Mouse (Mus musculus) liver, embryonic 15.5 days (tissue): ENCODE data around the gene Ppan. TPM values are rescaled to one million over a fixed set of nuclear protein-coding genes. Genes with fewer than 3 reads are reported as not detected.

Experiments used
- ATAC-seq: fragments of 200-750 bp; cut with Nextera tagmentation; 2 replicates; pipeline ENCODE4 v1.8.0; 2017; ENCODE audit warnings: moderate number of reproducible peaks, mild to moderate bottlenecking, moderate library complexity; ENCODE audit not compliant: insufficient read depth
- H3K27ac ChIP-seq: fragments of 300-500 bp; sonication (generic); replicated peaks from 2 replicates; pipeline ENCODE4 v1.5.1; 2015; ENCODE audit warnings: mild to moderate bottlenecking, inconsistent platforms
- H3K27me3 ChIP-seq: fragments of 300-500 bp; sonication (generic); 2 replicates; pipeline ENCODE4 v1.6.1; 2015; ENCODE audit warnings: mild to moderate bottlenecking, inconsistent platforms
- H3K36me3 ChIP-seq: fragments of 300-500 bp; sonication (generic); replicated peaks from 2 replicates; pipeline ENCODE4 v1.6.1; 2015; ENCODE audit warnings: moderate library complexity, mild to moderate bottlenecking, inconsistent platforms
- H3K4me1 ChIP-seq: fragments of 300-500 bp; sonication (generic); replicated peaks from 2 replicates; pipeline ENCODE4 v1.6.1; 2015; ENCODE audit warnings: inconsistent platforms
- H3K4me2 ChIP-seq: fragments of 300-500 bp; sonication (generic); 2 replicates; pipeline ENCODE4 v1.6.1; 2015; ENCODE audit warnings: moderate library complexity, mild to moderate bottlenecking, inconsistent platforms
- H3K4me3 ChIP-seq: fragments of 300-500 bp; sonication (generic); replicated peaks from 2 replicates; pipeline ENCODE4 v1.5.1; 2015; ENCODE audit warnings: mild to moderate bottlenecking, inconsistent platforms
- H3K9ac ChIP-seq: fragments of 300-500 bp; sonication (generic); 2 replicates; pipeline ENCODE4 v1.6.1; 2015; ENCODE audit warnings: moderate library complexity, mild to moderate bottlenecking, inconsistent platforms
- H3K9me3 ChIP-seq: fragments of 300-500 bp; sonication (generic); replicated peaks from 2 replicates; pipeline ENCODE4 v1.6.1; 2016; ENCODE audit warnings: inconsistent platforms
- WGBS: fragments of 180-500 bp; shearing (Covaris S2); methylation state at CpG from one replicate; pipeline ENCODE4 v1.1.7; 2015; ENCODE audit warnings: mixed read lengths; ENCODE audit not compliant: insufficient replicate concordance; 5-methylcytosine and 5-hydroxymethylcytosine counted together
- polyA plus RNA-seq: library from polyadenylated mRNA; unstranded; fragments of >200 nt; fragmentation: Nextera tagmentation; extraction: Ambion mirVana; gene quantifications from 2 replicates; pipeline ENCODE4 v1.2.1, GENCODE M21; 2015

Ppan gene
- polyA plus RNA-seq, 1 experiment from 2014 or later = 55.0 TPM

- H3K4me3 ChIP-seq = no peak overlapping the region
- no peak overlapping the region for H3K9ac ChIP-seq
- no peak for ATAC-seq
- peaks cover 77% of the 10 kb centered on the region for H3K36me3 ChIP-seq
- H3K4me2 ChIP-seq = no peak overlapping the region
- H3K27me3 ChIP-seq = no peaks in the 10 kb centered on the region
- H3K9me3 ChIP-seq = no peaks in the 10 kb centered on the region
- H3K4me1 ChIP-seq = peaks cover 52% of the 10 kb centered on the region
- H3K27ac ChIP-seq = no peak overlapping the region
- 87% methylated on average over 15 of the region's 15 CpGs for WGBS
These were observed 6.7 kb downstream of the Ppan start for GRCm38 (mm10) chr9:20894629-20895028.

GRCm38 (mm10) chr9:20895382-20895781 lies 7.4 kb downstream of the Ppan start:
- H3K4me3 ChIP-seq = no peak overlapping the region
- peaks cover 70% of the 10 kb centered on the region for H3K36me3 ChIP-seq
- H3K4me2 ChIP-seq = no peak overlapping the region
- no peak overlapping the region for H3K27ac ChIP-seq
- no peak for ATAC-seq
- peaks cover 45% of the 10 kb centered on the region for H3K4me1 ChIP-seq
- no peak overlapping the region for H3K9ac ChIP-seq
- H3K27me3 ChIP-seq = no peaks in the 10 kb centered on the region
- 86% methylated on average over 9 of the region's 9 CpGs for WGBS
- H3K9me3 ChIP-seq = no peaks in the 10 kb centered on the region

- Histone ChIP-seq H3K9ac (peak overlapping the region; percentile 82), H3K4me2 (peak overlapping the region; percentile 78), H3K9me3 (no peaks in the 10 kb centered on the region), H3K27me3 (no peaks in the 10 kb centered on the region), H3K27ac (peak overlapping the region; percentile 71), H3K4me3 (peak overlapping the region; percentile 79), H3K36me3 (peaks cover 44% of the 10 kb centered on the region), H3K4me1 (peaks cover 41% of the 10 kb centered on the region)
- 2% methylated on average over 39 of the region's 39 CpGs for WGBS
- ATAC-seq = peak; percentile 73
These were observed 9.9 kb downstream of the Ppan start for GRCm38 (mm10) chr9:20897736-20898510.

- Histone ChIP-seq H3K9ac (peak within 1 kb of the TSS; percentile 82), H3K9me3 (no peaks in the 10 kb centered on the region), H3K27me3 (no peaks in the 10 kb centered on the region), H3K27ac (peak within 1 kb of the TSS; percentile 71), H3K36me3 (peaks cover 40% of the 10 kb centered on the region), H3K4me2 (peak within 1 kb of the TSS; percentile 78), H3K4me3 (peak within 1 kb of the TSS; percentile 79), H3K4me1 (peaks cover 41% of the 10 kb centered on the region)
- WGBS = 5% methylated on average over 34 of the region's 34 CpGs
- ATAC-seq = peak; percentile 82
These were observed 10.6 kb downstream of the Ppan start, which contains the start of gene Eif3g for GRCm38 (mm10) chr9:20898511-20899073. Eif3g (minus strand) TSS chr9:20898623.

GRCm38 (mm10) chr9:20901466-20902173 lies 13.6 kb downstream of the Ppan start:
- Histone ChIP-seq H3K9me3 (no peaks in the 10 kb centered on the region), H3K4me1 (peaks cover 33% of the 10 kb centered on the region), H3K9ac (peak overlapping the region; percentile 37), H3K4me3 (0 out of 2 replicates have a peak overlapping the region, but pooled peaks have one; percentile 0), H3K36me3 (peaks cover 39% of the 10 kb centered on the region), H3K27ac (peak overlapping the region; percentile 74), H3K27me3 (no peaks in the 10 kb centered on the region), H3K4me2 (peak overlapping the region; percentile 45)
- peak; percentile 33 for ATAC-seq
- 8% methylated on average over 13 of the region's 13 CpGs for WGBS

GRCm38 (mm10) chr9:20902174-20902491 lies 14.2 kb downstream of the Ppan start:
- Histone ChIP-seq H3K9me3 (no peaks in the 10 kb centered on the region), H3K9ac (peak overlapping the region; percentile 37; the same call in 1 of the 2 replicates), H3K4me2 (peak overlapping the region; percentile 45), H3K4me1 (peaks cover 28% of the 10 kb centered on the region), H3K36me3 (peaks cover 39% of the 10 kb centered on the region), H3K27me3 (no peaks in the 10 kb centered on the region), H3K27ac (peak overlapping the region; percentile 74), H3K4me3 (0 out of 2 replicates have a peak overlapping the region, but pooled peaks have one; percentile 0)
- 5% methylated on average over 6 of the region's 6 CpGs for WGBS
- ATAC-seq = peak; percentile 20

- Histone ChIP-seq H3K9ac (no peak overlapping the region), H3K4me2 (no peak overlapping the region), H3K27me3 (no peaks in the 10 kb centered on the region), H3K27ac (no peak overlapping the region), H3K4me1 (no peaks in the 10 kb centered on the region), H3K9me3 (no peaks in the 10 kb centered on the region), H3K4me3 (no peak overlapping the region), H3K36me3 (peaks cover 100% of the 10 kb centered on the region)
- ATAC-seq = no peak
- 88% methylated on average over 9 of the region's 9 CpGs for WGBS
These were observed 22.0 kb downstream of the Ppan start for GRCm38 (mm10) chr9:20909948-20910347.

- Histone ChIP-seq H3K27ac (no peak overlapping the region), H3K27me3 (no peaks in the 10 kb centered on the region), H3K4me2 (no peak overlapping the region), H3K4me1 (no peaks in the 10 kb centered on the region; the same call in none of the 2 replicates), H3K9ac (no peak overlapping the region), H3K9me3 (no peaks in the 10 kb centered on the region), H3K36me3 (peaks cover 100% of the 10 kb centered on the region), H3K4me3 (no peak overlapping the region)
- WGBS = 63% methylated on average over 4 of the region's 4 CpGs
- no peak; the same call in 1 of the 2 replicates for ATAC-seq
These were observed 28.2 kb downstream of the Ppan start for GRCm38 (mm10) chr9:20916160-20916559.

- Histone ChIP-seq H3K4me1 (no peaks in the 10 kb centered on the region), H3K36me3 (peaks cover 100% of the 10 kb centered on the region), H3K4me3 (no peak overlapping the region), H3K9ac (no peak overlapping the region), H3K27ac (no peak overlapping the region), H3K9me3 (no peaks in the 10 kb centered on the region), H3K4me2 (no peak overlapping the region), H3K27me3 (no peaks in the 10 kb centered on the region)
- WGBS = 83% methylated on average over 3 of the region's 3 CpGs
- ATAC-seq = no peak
These were observed 35.3 kb downstream of the Ppan start for GRCm38 (mm10) chr9:20923258-20923657.
